Mouse (Mus musculus): ENCODE data around the gene Ccdc171.

DNA sequence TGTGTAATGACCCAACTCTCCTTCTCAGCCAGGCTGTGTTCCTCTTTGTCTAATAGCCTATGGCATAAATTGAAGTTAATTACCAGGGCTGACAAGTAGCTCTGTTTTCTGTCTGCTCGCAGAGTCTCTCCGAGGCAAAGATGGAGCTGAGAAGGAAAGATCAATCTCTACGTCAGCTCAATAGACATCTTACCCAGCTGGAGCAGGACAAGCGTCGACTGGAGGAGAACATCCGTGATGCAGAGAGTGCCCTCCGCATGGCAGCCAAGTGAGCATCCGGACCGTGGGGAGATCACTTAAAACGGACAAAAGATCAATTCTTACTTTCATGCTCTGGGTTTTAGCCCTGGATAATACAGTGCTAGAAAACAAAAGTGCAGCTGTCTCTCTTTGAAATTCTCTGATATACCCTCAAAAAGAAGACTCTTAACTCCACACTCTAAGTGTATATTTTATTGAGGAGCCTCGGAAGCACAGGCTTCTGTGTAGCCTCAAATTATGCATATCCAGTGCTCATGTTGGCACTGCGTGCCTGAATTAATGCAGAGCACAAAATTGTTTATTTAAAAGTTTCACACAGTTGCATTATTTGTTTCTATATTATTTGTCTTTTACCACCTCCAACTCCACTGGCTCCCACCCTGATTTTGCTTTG lies 217.6 kb downstream of the Ccdc171 start:
- TF ChIP-seq CTCF (IDR thresholded peaks at IDR 0.05; ENCODE audit: borderline replicate concordance, control insufficient read depth, extremely low read depth, insufficient read depth, low read length, poor library complexity) = no peak
- no peak for TF ChIP-seq POLR2A (IDR thresholded peaks at IDR 0.05; ENCODE audit: control insufficient read depth, extremely low read depth, insufficient read depth, low read length, poor library complexity)
